Mouse (Mus musculus): ENCODE results near the gene Trpm5.

GRCm38 (mm10) chr7:143122191-143122590, 27.7 kb upstream of the Trpm5 start:
- TF ChIP-seq MAZ (IDR thresholded peaks at IDR 0.05; ENCODE audit: low read depth, low read length), result peak; percentile 81; the same call in 1 of the 2 replicates
- no peak for TF ChIP-seq CTCF (IDR thresholded peaks at IDR 0.05 in 2 of 3, conservative IDR thresholded peaks at IDR 0.05 in 1 of 3; ENCODE audit: control insufficient read depth in 1 of 3, insufficient read depth in 1 of 3, low read depth in 2 of 3, low read length in 3 of 3, poor library complexity in 1 of 3, severe bottlenecking in 1 of 3)
- no peak for TF ChIP-seq POLR2A (IDR thresholded peaks at IDR 0.05; ENCODE audit: control insufficient read depth in 1 of 2, insufficient read depth in 1 of 2, low read depth in 1 of 2, low read length in 2 of 2, poor library complexity in 1 of 2)
- TF ChIP-seq TCF12 (IDR thresholded peaks at IDR 0.05; ENCODE audit: low read depth, low read length), result peak; percentile 40; the same call in 1 of the 2 replicates
- TF ChIP-seq UBTF (IDR thresholded peaks at IDR 0.05; ENCODE audit: borderline replicate concordance, insufficient read depth, low read depth, low read length), result no peak
- no peak for TF ChIP-seq ZKSCAN1 (IDR thresholded peaks at IDR 0.05; ENCODE audit: low read depth, low read length)
- TF ChIP-seq TAL1 (IDR thresholded peaks at IDR 0.05; ENCODE audit: low read length), result no peak
- TF ChIP-seq EP300 (IDR thresholded peaks at IDR 0.05; ENCODE audit: low read depth in 1 of 2, low read length in 2 of 2), result peak in 1 of 2 experiments; percentile 42; a peak in 1 of 4 replicates
- no peak for TF ChIP-seq TBP (IDR thresholded peaks at IDR 0.05; ENCODE audit: low read depth, low read length)
- TF ChIP-seq CHD1 (IDR thresholded peaks at IDR 0.05; ENCODE audit: low read depth, low read length), result no peak
- TF ChIP-seq USF1 (IDR thresholded peaks at IDR 0.05; ENCODE audit: low read depth, low read length), result no peak
- no peak for TF ChIP-seq JUND (IDR thresholded peaks at IDR 0.05; ENCODE audit: low read depth, low read length)
- no peak for TF ChIP-seq GABPA (IDR thresholded peaks at IDR 0.05; ENCODE audit: low read depth, low read length)

All from MEL (cell line).